ENCODE assay signal across 30 mouse cellular contexts in the genomic region with DNA sequence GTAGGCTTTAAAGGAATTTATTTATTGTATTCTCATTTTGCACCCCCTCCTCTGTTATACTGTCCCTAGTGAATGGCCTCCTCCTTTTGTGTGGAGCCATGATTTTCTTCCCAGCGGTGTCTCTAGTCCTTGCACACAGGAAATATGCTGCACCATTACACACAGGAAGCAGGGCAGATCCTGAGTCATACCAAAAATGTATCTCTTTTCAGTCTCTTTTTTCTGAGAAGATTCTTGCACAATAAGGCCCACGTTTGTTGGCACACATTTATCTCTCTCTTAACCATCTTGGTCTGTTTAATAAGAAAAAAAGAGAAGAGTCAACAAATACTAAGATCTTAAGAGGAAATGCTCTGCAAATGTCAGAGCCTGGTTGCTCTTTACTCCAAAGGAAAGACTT. TPM values are rescaled to one million over a fixed set of nuclear protein-coding genes. Genes with fewer than 3 reads are reported as not detected.
A peak's percentile ranks its signal among the peaks of the same experiment; 100 is the strongest.
DNase-seq lines count a peak whose midpoint lies in the region; ATAC-seq and TF ChIP-seq lines count a peak whose summit lies in the region.
"Had no signal": no experiment of that assay in that cellular context is flagged by ENCODE, and none has a peak within 500 bp of the region (broad histone marks: within the 10 kb centered on the region; RNA-seq: fewer than 3 reads in every experiment).

No protein-coding gene starts in this region.

- no peak overlapping the region for H3K27ac ChIP-seq in lung, postnatal 0 days (ENCODE audit: low read length)
- H3K27ac ChIP-seq in bone marrow macrophage, adult 2 months (ENCODE audit: insufficient read depth, low read depth, low read length): peak overlapping the region; percentile 22; the same call in 1 of the 2 replicates
- H3K27ac ChIP-seq: embryonic facial prominence, embryonic 10.5 days; embryonic facial prominence, embryonic 15.5 days; forebrain, embryonic 12.5 days; heart, embryonic 13.5 days; hindbrain, embryonic 10.5 days; hindbrain, embryonic 15.5 days; layer of hippocampus, adult 2 months; limb, embryonic 10.5 days; limb, embryonic 15.5 days; liver, embryonic 15.5 days; midbrain, embryonic 12.5 days; neural tube, embryonic 13.5 days had no signal

- H3K9me3 ChIP-seq in lung, postnatal 0 days (ENCODE audit: low read length): no peaks in the 10 kb centered on the region
- H3K9me3 ChIP-seq: embryonic facial prominence, embryonic 10.5 days; embryonic facial prominence, embryonic 15.5 days; forebrain, embryonic 12.5 days; hindbrain, embryonic 10.5 days; hindbrain, embryonic 15.5 days; limb, embryonic 10.5 days; limb, embryonic 15.5 days; liver, embryonic 15.5 days; megakaryocyte, embryonic 14.5 days; midbrain, embryonic 12.5 days; neural tube, embryonic 13.5 days had no signal

- DNase-seq in adrenal gland, adult 2 months: peak; percentile 3
- no peak for DNase-seq in adrenal gland, postnatal 25 days
- peak; percentile 16 for DNase-seq in lung, postnatal 0 days (ENCODE audit: low spot score)
- no peak for DNase-seq in lung, postnatal 4 days
- DNase-seq in left cerebral cortex, postnatal 14 days (ENCODE audit: low spot score in 2 of 2): no peak
- no peak for DNase-seq in MN1 (ENCODE audit: low spot score)
- DNase-seq: adrenal gland, postnatal 14 days; cerebellum, adult 18-20 months; cerebellum, postnatal 14 days; forebrain, postnatal 0 days; gastrocnemius, postnatal 10 days; heart, postnatal 10 days; kidney, adult 18-20 months; kidney, postnatal 36 days had no signal

- H3ac ChIP-seq in myocyte (ENCODE audit: control insufficient read depth, insufficient read length): no peak overlapping the region

- H3K79me2 ChIP-seq in myocyte (ENCODE audit: control insufficient read depth, insufficient read depth): no peaks in the 10 kb centered on the region

- H3K9ac ChIP-seq in lung, postnatal 0 days (replicated peaks; ENCODE audit: low read depth): no peak overlapping the region
- H3K9ac ChIP-seq: embryonic facial prominence, embryonic 15.5 days; forebrain, embryonic 12.5 days; forebrain, postnatal 0 days; heart, embryonic 13.5 days; hindbrain, embryonic 15.5 days; limb, embryonic 15.5 days; liver, embryonic 15.5 days; midbrain, embryonic 12.5 days; neural tube, embryonic 13.5 days had no signal

- H3K4me3 ChIP-seq in lung, postnatal 0 days (ENCODE audit: low read depth, low read length): no peak overlapping the region
- H3K4me3 ChIP-seq in bone marrow macrophage, adult 2 months (ENCODE audit: insufficient read depth, low read length): no peak overlapping the region
- H3K4me3 ChIP-seq in myocyte: no peak overlapping the region
- H3K4me3 ChIP-seq: embryonic facial prominence, embryonic 10.5 days; embryonic facial prominence, embryonic 15.5 days; forebrain, embryonic 12.5 days; heart, embryonic 13.5 days; hindbrain, embryonic 10.5 days; hindbrain, embryonic 15.5 days; layer of hippocampus, adult 2 months; limb, embryonic 10.5 days; limb, embryonic 15.5 days; liver, embryonic 15.5 days; megakaryocyte, embryonic 14.5 days; midbrain, embryonic 12.5 days; neural tube, embryonic 13.5 days had no signal

- no peak for TF ChIP-seq EP300 in lung, postnatal 0 days (IDR thresholded peaks at IDR 0.05)

- H3K4me2 ChIP-seq in lung, postnatal 0 days (replicated peaks; ENCODE audit: low read depth, low read length): no peak overlapping the region
- no peak overlapping the region for H3K4me2 ChIP-seq in myocyte (ENCODE audit: low read depth)
- H3K4me2 ChIP-seq: embryonic facial prominence, embryonic 15.5 days; forebrain, embryonic 12.5 days; heart, embryonic 13.5 days; hindbrain, embryonic 15.5 days; limb, embryonic 15.5 days; liver, embryonic 15.5 days; midbrain, embryonic 12.5 days; neural tube, embryonic 13.5 days had no signal

- intact Hi-C loops in left cerebral cortex, postnatal 14 days (cut with DNase I): no loop called here

- H3K27me3 ChIP-seq in lung, postnatal 0 days (replicated peaks; ENCODE audit: insufficient read depth, low read length): no peaks in the 10 kb centered on the region
- H3K27me3 ChIP-seq in myocyte (ENCODE audit: control insufficient read depth, insufficient read depth, insufficient read length): no peaks in the 10 kb centered on the region
- H3K27me3 ChIP-seq: embryonic facial prominence, embryonic 15.5 days; forebrain, embryonic 12.5 days; heart, embryonic 13.5 days; hindbrain, embryonic 15.5 days; limb, embryonic 15.5 days; liver, embryonic 15.5 days; megakaryocyte, embryonic 14.5 days; midbrain, embryonic 12.5 days; neural tube, embryonic 13.5 days had no signal

- 53% methylated on average over 2 of the region's 2 CpGs for WGBS in lung, postnatal 0 days

- no peaks in the 10 kb centered on the region for H3K4me1 ChIP-seq in lung, postnatal 0 days (ENCODE audit: insufficient read depth, low read depth, low read length)
- peaks cover 24% of the 10 kb centered on the region for H3K4me1 ChIP-seq in bone marrow macrophage, adult 2 months (ENCODE audit: control insufficient read depth, insufficient read depth, low read length)
- H3K4me1 ChIP-seq: embryonic facial prominence, embryonic 10.5 days; forebrain, embryonic 12.5 days; heart, embryonic 13.5 days; hindbrain, embryonic 10.5 days; limb, embryonic 10.5 days; megakaryocyte, embryonic 14.5 days; midbrain, embryonic 12.5 days; neural tube, embryonic 13.5 days had no signal

- no peak for TF ChIP-seq CTCF in lung, postnatal 0 days (IDR thresholded peaks at IDR 0.05)
- no peak for TF ChIP-seq CTCF in bone marrow macrophage, adult 2 months (IDR thresholded peaks at IDR 0.05; ENCODE audit: low read depth, low read length)

- ATAC-seq in lung, postnatal 0 days: no peak
- ATAC-seq: CD4-positive, CD25-positive, alpha-beta regulatory T cell, adult 4 months; forebrain, postnatal 0 days had no signal

- H3K36me3 ChIP-seq in lung, postnatal 0 days (ENCODE audit: insufficient read depth, low read length): no peaks in the 10 kb centered on the region
- H3K36me3 ChIP-seq in myocyte (ENCODE audit: control insufficient read depth, insufficient read depth): no peaks in the 10 kb centered on the region
- H3K36me3 ChIP-seq: embryonic facial prominence, embryonic 10.5 days; embryonic facial prominence, embryonic 15.5 days; forebrain, embryonic 12.5 days; heart, embryonic 13.5 days; hindbrain, embryonic 10.5 days; hindbrain, embryonic 15.5 days; limb, embryonic 10.5 days; limb, embryonic 15.5 days; liver, embryonic 15.5 days; midbrain, embryonic 12.5 days; neural tube, embryonic 13.5 days had no signal

- TF ChIP-seq POLR2A in bone marrow macrophage, adult 2 months (IDR thresholded peaks at IDR 0.05; ENCODE audit: borderline replicate concordance, low read depth, low read length): no peak
- TF ChIP-seq POLR2A in myocyte (IDR thresholded peaks at IDR 0.05; ENCODE audit: insufficient read length, low read depth): no peak

TF ChIP-seq in myocyte, 11 proteins besides CTCF, POLR2A, EP300 and RAD21:
- TF ChIP-seq CEBPB (IDR thresholded peaks at IDR 0.05; ENCODE audit: insufficient read depth, poor library complexity, severe bottlenecking) (peak; percentile 90), TCF3 (IDR thresholded peaks at IDR 0.05; ENCODE audit: insufficient read length, low read depth) (no peak)

RNA-seq across cellular contexts. Expression of a gene that starts 4.5 kb away (rescaled TPM):
- 10 to 100 TPM; 36.7 to 51.1 TPM for total RNA-seq in adrenal gland, adult 2 months (2021)
- 2.5 and 2.6 TPM in 2 replicates for polyA plus RNA-seq in adrenal gland, adult 2 months (2012; rRNA removed)
- total RNA-seq in adrenal gland, postnatal 25 days (2021): 25.2 and 37.6 TPM in 2 replicates
- polyA plus RNA-seq in lung, postnatal 0 days (2015; fragmentation: Nextera tagmentation; extraction: Ambion mirVana): 7.6 and 8.7 TPM in 2 replicates
- 0.32 TPM in 1 of 2 replicates, not detected in the other for polyA plus RNA-seq in bone marrow macrophage, adult 2 months (2012; ENCODE audit: insufficient read depth, insufficient read length, missing spikeins)
- 0.14 TPM for polyA plus RNA-seq in myocyte (2012; fragmentation: generic; extraction: Trizol)
- total RNA-seq in left cerebral cortex, postnatal 14 days (2021): 1 to 10 TPM; 3.1 to 8.4 TPM
- polyA plus RNA-seq: CD4-positive, CD25-positive, alpha-beta regulatory T cell, adult 4 months; embryonic facial prominence, embryonic 10.5 days; forebrain, embryonic 12.5 days; hindbrain, embryonic 10.5 days; limb, embryonic 10.5 days; midbrain, embryonic 12.5 days had no signal

Comparison
In these comparisons a context has a peak if more than half of its experiments do, and no peak if none do; other contexts are left out.
1. DNase-seq: peak in adrenal gland, adult 2 months (single experiment) and lung, postnatal 0 days (single experiment); none in adrenal gland, postnatal 25 days (single experiment), lung, postnatal 4 days (0 of 2), left cerebral cortex, postnatal 14 days (0 of 2) and MN1 (single experiment).